Mouse (Mus musculus): ENCODE data around the gene Ntf3. TPM values are rescaled to one million over a fixed set of nuclear protein-coding genes. Genes with fewer than 3 reads are reported as not detected.

The Ntf3 gene
- polyA plus RNA-seq, 1 experiment, result not detected

GRCm38 (mm10) chr6:126142021-126142554 lies 24.6 kb downstream of the Ntf3 start:
- WGBS, result 58% methylated on average over 8 of the region's 8 CpGs
- peaks cover 8% of the 10 kb centered on the region; the same call in 1 of the 2 replicates for H3K4me1 ChIP-seq (ENCODE audit: control insufficient read depth, insufficient read depth, low read length)
- H3K4me3 ChIP-seq (ENCODE audit: insufficient read depth, low read depth, low read length), result no peak overlapping the region
- TF ChIP-seq POLR2A (IDR thresholded peaks at IDR 0.05; ENCODE audit: insufficient read depth, low read depth, low read length) (no peak), CTCF (IDR thresholded peaks at IDR 0.05; ENCODE audit: insufficient read depth, low read depth, low read length) (no peak)
- H3K27ac ChIP-seq (ENCODE audit: insufficient read depth, low read depth, low read length), result no peak overlapping the region

- TF ChIP-seq POLR2A (IDR thresholded peaks at IDR 0.05; ENCODE audit: insufficient read depth, low read depth, low read length) (no peak), CTCF (IDR thresholded peaks at IDR 0.05; ENCODE audit: insufficient read depth, low read depth, low read length) (no peak)
- Histone ChIP-seq H3K4me1 (ENCODE audit: control insufficient read depth, insufficient read depth, low read length) (peaks cover 8% of the 10 kb centered on the region; the same call in 1 of the 2 replicates), H3K4me3 (ENCODE audit: insufficient read depth, low read depth, low read length) (no peak overlapping the region), H3K27ac (ENCODE audit: insufficient read depth, low read depth, low read length) (no peak overlapping the region)
- 64% methylated on average over 13 of the region's 13 CpGs for WGBS
Observed at GRCm38 (mm10) chr6:126141472-126141871, 25.2 kb downstream of the Ntf3 start.

DNA sequence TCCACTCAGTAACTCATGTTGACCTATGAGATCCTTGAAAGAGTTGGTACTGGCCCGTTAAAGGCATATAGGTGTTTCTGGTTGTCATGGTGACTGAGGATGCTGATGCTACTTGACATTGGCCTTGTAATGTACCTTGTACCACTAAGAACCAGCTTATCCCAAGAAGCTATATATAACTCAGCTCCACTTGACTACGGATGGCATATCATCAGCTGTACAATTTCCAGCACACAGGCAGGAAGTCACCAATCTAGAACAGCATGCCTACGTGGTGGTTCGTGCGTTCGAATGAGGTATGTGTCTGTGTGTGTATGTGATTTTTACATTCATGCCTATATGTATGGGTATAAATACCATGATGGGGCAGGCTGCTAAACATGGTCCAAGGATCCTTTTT lies 25.7 kb downstream of the Ntf3 start:
- Histone ChIP-seq H3K27ac (ENCODE audit: insufficient read depth, low read depth, low read length) (no peak overlapping the region), H3K4me1 (ENCODE audit: control insufficient read depth, insufficient read depth, low read length) (peaks cover 8% of the 10 kb centered on the region; the same call in 1 of the 2 replicates), H3K4me3 (ENCODE audit: insufficient read depth, low read depth, low read length) (no peak overlapping the region)
- 82% methylated on average over 6 of the region's 6 CpGs for WGBS
- no peak for TF ChIP-seq POLR2A (IDR thresholded peaks at IDR 0.05; ENCODE audit: insufficient read depth, low read depth, low read length)
- TF ChIP-seq CTCF (IDR thresholded peaks at IDR 0.05; ENCODE audit: insufficient read depth, low read depth, low read length), result no peak

GRCm38 (mm10) chr6:126140416-126140815 lies 26.3 kb downstream of the Ntf3 start:
- H3K4me3 ChIP-seq (ENCODE audit: insufficient read depth, low read depth, low read length), result no peak overlapping the region
- 84% methylated on average over 2 of the region's 2 CpGs for WGBS
- no peak overlapping the region for H3K27ac ChIP-seq (ENCODE audit: insufficient read depth, low read depth, low read length)
- peaks cover 8% of the 10 kb centered on the region; the same call in 1 of the 2 replicates for H3K4me1 ChIP-seq (ENCODE audit: control insufficient read depth, insufficient read depth, low read length)
- TF ChIP-seq CTCF (IDR thresholded peaks at IDR 0.05; ENCODE audit: insufficient read depth, low read depth, low read length) (no peak), POLR2A (IDR thresholded peaks at IDR 0.05; ENCODE audit: insufficient read depth, low read depth, low read length) (no peak)

GRCm38 (mm10) chr6:126134155-126134906 lies 32.4 kb downstream of the Ntf3 start:
- 85% methylated on average over 19 of the region's 19 CpGs for WGBS
- H3K4me1 ChIP-seq (ENCODE audit: control insufficient read depth, insufficient read depth, low read length), result no peaks in the 10 kb centered on the region
- no peak overlapping the region for H3K27ac ChIP-seq (ENCODE audit: insufficient read depth, low read depth, low read length)
- TF ChIP-seq POLR2A (IDR thresholded peaks at IDR 0.05; ENCODE audit: insufficient read depth, low read depth, low read length), result no peak
- no peak for TF ChIP-seq CTCF (IDR thresholded peaks at IDR 0.05; ENCODE audit: insufficient read depth, low read depth, low read length)
- no peak overlapping the region for H3K4me3 ChIP-seq (ENCODE audit: insufficient read depth, low read depth, low read length)

GRCm38 (mm10) chr6:126128238-126128637 lies 38.5 kb downstream of the Ntf3 start:
- WGBS, result 57% methylated on average over 7 of the region's 7 CpGs
- H3K4me3 ChIP-seq (ENCODE audit: insufficient read depth, low read depth, low read length), result no peak overlapping the region

GRCm38 (mm10) chr6:126118247-126118646 lies 48.5 kb downstream of the Ntf3 start:
- 86% methylated on average over 1 of the region's 1 CpGs for WGBS
- H3K4me3 ChIP-seq (ENCODE audit: insufficient read depth, low read depth, low read length), result no peak overlapping the region
- no peak overlapping the region for H3K27ac ChIP-seq (ENCODE audit: insufficient read depth, low read depth, low read length)
- TF ChIP-seq CTCF (IDR thresholded peaks at IDR 0.05; ENCODE audit: insufficient read depth, low read depth, low read length) (no peak), POLR2A (IDR thresholded peaks at IDR 0.05; ENCODE audit: insufficient read depth, low read depth, low read length) (no peak)
- peaks cover 4% of the 10 kb centered on the region; the same call in 1 of the 2 replicates for H3K4me1 ChIP-seq (ENCODE audit: control insufficient read depth, insufficient read depth, low read length)

More at GRCm38 (mm10) chr6:126128238-126128637, 38.5 kb downstream of the Ntf3 start:
- TF ChIP-seq POLR2A (IDR thresholded peaks at IDR 0.05; ENCODE audit: insufficient read depth, low read depth, low read length) (no peak), CTCF (IDR thresholded peaks at IDR 0.05; ENCODE audit: insufficient read depth, low read depth, low read length) (no peak)
- no peaks in the 10 kb centered on the region for H3K4me1 ChIP-seq (ENCODE audit: control insufficient read depth, insufficient read depth, low read length)
- no peak overlapping the region for H3K27ac ChIP-seq (ENCODE audit: insufficient read depth, low read depth, low read length)

- WGBS, result 80% methylated on average over 8 of the region's 8 CpGs
- no peak for TF ChIP-seq CTCF (IDR thresholded peaks at IDR 0.05; ENCODE audit: insufficient read depth, low read depth, low read length)
- no peak for TF ChIP-seq POLR2A (IDR thresholded peaks at IDR 0.05; ENCODE audit: insufficient read depth, low read depth, low read length)
- peaks cover 4% of the 10 kb centered on the region; the same call in 1 of the 2 replicates for H3K4me1 ChIP-seq (ENCODE audit: control insufficient read depth, insufficient read depth, low read length)
Observed at GRCm38 (mm10) chr6:126117191-126117590, 49.5 kb downstream of the Ntf3 start.

GRCm38 (mm10) chr6:126114934-126115633 lies 51.6 kb downstream of the Ntf3 start:
- TF ChIP-seq CTCF (IDR thresholded peaks at IDR 0.05; ENCODE audit: insufficient read depth, low read depth, low read length), result no peak
- no peak for TF ChIP-seq POLR2A (IDR thresholded peaks at IDR 0.05; ENCODE audit: insufficient read depth, low read depth, low read length)
- no peak overlapping the region for H3K27ac ChIP-seq (ENCODE audit: insufficient read depth, low read depth, low read length)
- 65% methylated on average over 10 of the region's 10 CpGs for WGBS

More at GRCm38 (mm10) chr6:126117191-126117590, 49.5 kb downstream of the Ntf3 start:
- Histone ChIP-seq H3K4me3 (ENCODE audit: insufficient read depth, low read depth, low read length) (no peak overlapping the region), H3K27ac (ENCODE audit: insufficient read depth, low read depth, low read length) (no peak overlapping the region)

More at GRCm38 (mm10) chr6:126114934-126115633, 51.6 kb downstream of the Ntf3 start:
- H3K4me1 ChIP-seq (ENCODE audit: control insufficient read depth, insufficient read depth, low read length), result peaks cover 4% of the 10 kb centered on the region; the same call in 1 of the 2 replicates
- H3K4me3 ChIP-seq (ENCODE audit: insufficient read depth, low read depth, low read length), result no peak overlapping the region

Measured in olfactory bulb, adult 2 months (tissue).